Mouse (Mus musculus) telencephalon, adult 2 months (tissue): ENCODE measurements at regions not wholly inside any gene's neighbourhood (a gene's known extent, or its start where the extent isn't known, plus 50 kb on each side); places are given as distances from the start of the nearest gene placed in this dataset.

Experiments used
- DNase-seq: peaks from one replicate; pipeline ENCODE4 v3.0.0-alpha.2; 2011; ENCODE audit warnings: low read depth, low spot score

GRCm38 (mm10) chr14:99812741-99813485, 471.6 kb downstream of the Klf12 start:
- no peak for DNase-seq
